Mouse (Mus musculus) intestine, postnatal 0 days (tissue): Measurements from ENCODE around the gene Cep295. TPM values are rescaled to one million over a fixed set of nuclear protein-coding genes. Genes with fewer than 3 reads are reported as not detected.

Source experiments
- ATAC-seq: fragments of 200-750 bp; cut with Nextera tagmentation; 2 replicates; pipeline ENCODE4 v1.8.0; 2017; ENCODE audit warnings: mild to moderate bottlenecking, moderate TSS enrichment, moderate library complexity
- H3K27ac ChIP-seq: fragments of 300-500 bp; sonication (generic); 2 replicates; pipeline ENCODE4 v1.5.1; 2014; ENCODE audit warnings: mild to moderate bottlenecking, low read depth, low read length, moderate library complexity
- H3K27me3 ChIP-seq: fragments of 300-500 bp; sonication (generic); replicated peaks from 2 replicates; pipeline ENCODE4 v1.6.1; 2014; ENCODE audit warnings: low read length, mixed read lengths; ENCODE audit not compliant: control insufficient read depth, insufficient read depth
- H3K36me3 ChIP-seq: fragments of 300-500 bp; sonication (generic); 2 replicates; pipeline ENCODE4 v1.6.1; 2014; ENCODE audit warnings: mild to moderate bottlenecking, moderate library complexity; ENCODE audit not compliant: control insufficient read depth, insufficient read depth
- H3K4me1 ChIP-seq: fragments of 300-500 bp; sonication (generic); replicated peaks from 2 replicates; pipeline ENCODE4 v1.6.1; 2014; ENCODE audit warnings: antibody characterized with exemption, low read length, mixed read lengths; ENCODE audit not compliant: control insufficient read depth, insufficient read depth
- H3K4me2 ChIP-seq: fragments of 300-500 bp; sonication (generic); replicated peaks from 2 replicates; pipeline ENCODE4 v1.6.1; 2014; ENCODE audit warnings: low read depth, mild to moderate bottlenecking, moderate library complexity
- H3K4me3 ChIP-seq: fragments of 300-500 bp; sonication (generic); 2 replicates; pipeline ENCODE4 v1.5.1; 2014; ENCODE audit warnings: low read depth, low read length
- H3K9ac ChIP-seq: fragments of 300-500 bp; sonication (generic); 2 replicates; pipeline ENCODE4 v1.6.1; 2014; ENCODE audit warnings: mild to moderate bottlenecking, low read depth, low read length
- H3K9me3 ChIP-seq: fragments of 300-500 bp; sonication (generic); 2 replicates; pipeline ENCODE4 v1.6.1; 2016; ENCODE audit warnings: mixed run types; ENCODE audit not compliant: control insufficient read depth
- CTCF ChIP-seq: sonication (generic); IDR thresholded peaks from 2 replicates; pipeline ENCODE4 v1.5.1; 2016; ENCODE audit warnings: low read depth, mild to moderate bottlenecking, control low read depth, antibody characterized with exemption, moderate library complexity
- WGBS: fragments of 180-500 bp; shearing (Covaris S2); extraction: QIAGEN DNeasy Blood & Tissue Kit; methylation state at CpG from one replicate; pipeline ENCODE4 v1.1.7; 2014; 5-methylcytosine and 5-hydroxymethylcytosine counted together
- polyA plus RNA-seq: library from polyadenylated mRNA; unstranded; fragments of >200 nt; fragmentation: Nextera tagmentation; extraction: Ambion mirVana; gene quantifications from 2 replicates; pipeline ENCODE4 v1.2.1, GENCODE M21; 2015

Cep295 gene
- polyA plus RNA-seq, 1 experiment from 2014 or later = 3.8 TPM

DNA sequence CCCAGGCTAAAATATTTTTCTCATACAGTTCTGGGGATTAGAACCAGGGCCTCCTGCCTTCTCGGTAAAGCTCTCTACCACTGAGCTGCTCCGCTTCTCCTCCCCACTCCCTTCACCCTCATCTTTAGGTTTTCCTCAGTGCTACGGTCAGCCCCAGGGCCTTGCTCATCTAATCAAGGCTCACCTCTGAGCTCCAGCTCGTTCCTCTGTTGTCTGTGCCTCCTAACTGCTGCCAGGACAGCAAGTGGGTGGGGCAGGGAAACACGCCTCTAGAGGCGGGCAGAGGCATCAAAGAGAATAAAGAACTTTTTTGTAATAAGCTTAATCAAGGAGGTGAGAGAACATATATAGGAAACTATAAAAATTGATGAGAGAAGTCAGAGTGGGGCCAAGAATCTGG, 69.7 kb downstream of the Cep295 start:
- Histone ChIP-seq H3K4me1 (no peaks in the 10 kb centered on the region), H3K9ac (no peak overlapping the region), H3K27me3 (no peaks in the 10 kb centered on the region), H3K36me3 (peaks cover 16% of the 10 kb centered on the region), H3K27ac (no peak overlapping the region), H3K4me3 (no peak overlapping the region), H3K4me2 (no peak overlapping the region), H3K9me3 (no peaks in the 10 kb centered on the region)
- 59% methylated on average over 6 of the region's 6 CpGs for WGBS
- peak; percentile 19; the same call in 1 of the 2 replicates for TF ChIP-seq CTCF
- ATAC-seq = no peak

DNA sequence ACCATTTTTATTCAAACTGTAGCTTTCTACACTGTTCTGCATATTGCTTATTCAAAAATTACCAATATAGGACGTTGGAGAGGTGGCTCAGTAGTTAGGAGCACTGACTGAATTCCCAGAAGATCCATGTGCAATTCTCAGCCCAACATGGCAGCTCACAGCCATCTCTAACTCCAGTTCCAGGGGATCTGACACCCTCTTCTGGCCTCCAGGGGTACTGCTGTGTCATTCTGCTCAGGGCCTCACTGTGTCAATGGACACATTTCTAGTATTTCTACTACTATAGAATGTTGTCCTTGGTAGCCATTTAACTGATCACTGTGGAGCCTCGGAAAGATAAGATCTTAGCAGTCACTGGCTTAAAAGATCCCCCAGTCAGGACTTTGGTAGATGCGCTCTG, 72.1 kb downstream of the Cep295 start:
- Histone ChIP-seq H3K4me1 (no peaks in the 10 kb centered on the region), H3K9ac (no peak overlapping the region), H3K36me3 (peaks cover 16% of the 10 kb centered on the region), H3K27me3 (no peaks in the 10 kb centered on the region), H3K4me2 (no peak overlapping the region), H3K27ac (no peak overlapping the region), H3K4me3 (no peak overlapping the region), H3K9me3 (no peaks in the 10 kb centered on the region)
- TF ChIP-seq CTCF = peak; percentile 64
- no peak for ATAC-seq
- WGBS = 68% methylated on average over 3 of the region's 3 CpGs

GRCm38 (mm10) chr9:15280491-15280879, 77.1 kb downstream of the Cep295 start:
- H3K4me3 ChIP-seq = peak overlapping the region; percentile 92
- H3K27me3 ChIP-seq = no peaks in the 10 kb centered on the region
- no peaks in the 10 kb centered on the region for H3K9me3 ChIP-seq
- ATAC-seq = no peak
- H3K36me3 ChIP-seq = peaks cover 8% of the 10 kb centered on the region
- peak overlapping the region; percentile 93 for H3K9ac ChIP-seq
- H3K4me2 ChIP-seq = peak overlapping the region; percentile 79
- H3K4me1 ChIP-seq = no peaks in the 10 kb centered on the region
- 35% methylated on average over 5 of the region's 5 CpGs for WGBS
- H3K27ac ChIP-seq = peak overlapping the region; percentile 6; the same call in 1 of the 2 replicates
- no peak for TF ChIP-seq CTCF

DNA sequence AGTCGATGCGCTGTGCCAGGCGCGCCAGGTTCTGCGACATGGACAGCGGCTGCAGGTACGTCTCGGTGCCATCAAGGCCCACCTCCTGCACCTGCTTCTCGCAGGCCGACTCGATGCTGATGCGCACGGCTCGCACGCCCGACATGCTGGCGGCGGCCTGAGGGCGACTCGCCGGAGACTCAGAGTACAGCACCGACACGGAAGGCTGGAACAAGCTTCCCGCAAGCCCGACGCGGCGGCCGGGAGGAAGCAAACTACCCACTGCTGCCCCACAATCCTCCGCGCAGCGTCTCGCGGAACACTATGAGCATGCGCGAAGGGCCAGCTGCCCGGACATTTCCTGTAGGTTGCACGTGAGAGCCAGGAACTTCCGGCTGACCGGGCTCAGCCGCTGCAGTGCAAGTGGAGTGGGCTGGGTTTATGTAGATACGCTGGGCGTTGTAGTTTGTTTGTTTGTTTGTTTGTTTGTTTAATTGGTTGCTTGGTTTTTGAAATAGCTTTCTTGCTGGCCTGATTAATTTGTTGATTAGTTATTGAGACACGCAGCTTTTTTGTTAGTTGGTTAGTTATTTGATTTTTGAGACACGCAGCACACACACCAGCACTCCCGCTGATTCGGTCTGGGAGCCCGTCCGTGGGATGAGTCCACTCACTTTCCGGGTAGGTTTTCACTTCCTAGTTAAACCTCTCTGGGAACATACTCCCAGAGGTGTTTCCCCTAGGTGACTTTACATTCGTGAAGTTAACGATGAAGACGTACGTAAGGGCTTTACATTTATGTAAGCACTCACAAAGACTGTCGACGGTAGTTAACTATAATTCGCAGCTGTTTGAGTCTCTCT, 77.7 kb downstream of the Cep295 start, which contains the start of gene Med17:
Gene Med17, minus strand, starts transcription at position 283 of the 842 bp plus-strand sequence.
- H3K27ac ChIP-seq = peak within 1 kb of the TSS; percentile 93
- peak within 1 kb of the TSS; percentile 79 for H3K4me2 ChIP-seq
- under 1% methylated on average over 57 of the region's 57 CpGs for WGBS
- H3K9ac ChIP-seq = peak within 1 kb of the TSS; percentile 93
- H3K4me3 ChIP-seq = peak within 1 kb of the TSS; percentile 92
- H3K4me1 ChIP-seq = no peaks in the 10 kb centered on the region
- TF ChIP-seq CTCF = 0 out of 2 replicates have a peak, but pooled peaks have one; percentile 12
- peak; percentile 98 for ATAC-seq
- no peaks in the 10 kb centered on the region for H3K9me3 ChIP-seq
- H3K27me3 ChIP-seq = no peaks in the 10 kb centered on the region
- peaks cover 15% of the 10 kb centered on the region for H3K36me3 ChIP-seq

- Histone ChIP-seq H3K36me3 (peaks cover 19% of the 10 kb centered on the region), H3K27me3 (no peaks in the 10 kb centered on the region), H3K9me3 (no peaks in the 10 kb centered on the region), H3K4me1 (no peaks in the 10 kb centered on the region), H3K4me3 (peak overlapping the region; percentile 92), H3K27ac (peak overlapping the region; percentile 93), H3K4me2 (peak overlapping the region; percentile 79), H3K9ac (peak overlapping the region; percentile 93)
- 8% methylated on average over 19 of the region's 19 CpGs for WGBS
- no peak for TF ChIP-seq CTCF
- no peak for ATAC-seq
Observed at GRCm38 (mm10) chr9:15279139-15279648, 78.4 kb downstream of the Cep295 start.

GRCm38 (mm10) chr9:15278343-15278742, 79.2 kb downstream of the Cep295 start:
- ATAC-seq = no peak
- H3K27ac ChIP-seq = no peak overlapping the region
- no peak overlapping the region for H3K9ac ChIP-seq
- no peak overlapping the region for H3K4me2 ChIP-seq
- peaks cover 28% of the 10 kb centered on the region for H3K36me3 ChIP-seq
- no peak overlapping the region for H3K4me3 ChIP-seq
- H3K27me3 ChIP-seq = no peaks in the 10 kb centered on the region
- H3K4me1 ChIP-seq = no peaks in the 10 kb centered on the region
- H3K9me3 ChIP-seq = no peaks in the 10 kb centered on the region
- WGBS = 88% methylated on average over 3 of the region's 3 CpGs
- TF ChIP-seq CTCF = no peak
